Mouse (Mus musculus): ENCODE results near the gene Cwc25. TPM values are rescaled to one million over a fixed set of nuclear protein-coding genes. Genes with fewer than 3 reads are reported as not detected.
A peak's percentile ranks its signal among the peaks of the same experiment; 100 is the strongest.

Cwc25 gene
- total RNA-seq, 2 experiments from 2014 or later = 10.8 to 11.8 TPM

- peak; percentile 24 to 38 for DNase-seq
- intact Hi-C loops (cut with DNase I) = no loop called here
Observed at GRCm38 (mm10) chr11:97777129-97777529, 10.8 kb upstream of the Cwc25 start.

DNA sequence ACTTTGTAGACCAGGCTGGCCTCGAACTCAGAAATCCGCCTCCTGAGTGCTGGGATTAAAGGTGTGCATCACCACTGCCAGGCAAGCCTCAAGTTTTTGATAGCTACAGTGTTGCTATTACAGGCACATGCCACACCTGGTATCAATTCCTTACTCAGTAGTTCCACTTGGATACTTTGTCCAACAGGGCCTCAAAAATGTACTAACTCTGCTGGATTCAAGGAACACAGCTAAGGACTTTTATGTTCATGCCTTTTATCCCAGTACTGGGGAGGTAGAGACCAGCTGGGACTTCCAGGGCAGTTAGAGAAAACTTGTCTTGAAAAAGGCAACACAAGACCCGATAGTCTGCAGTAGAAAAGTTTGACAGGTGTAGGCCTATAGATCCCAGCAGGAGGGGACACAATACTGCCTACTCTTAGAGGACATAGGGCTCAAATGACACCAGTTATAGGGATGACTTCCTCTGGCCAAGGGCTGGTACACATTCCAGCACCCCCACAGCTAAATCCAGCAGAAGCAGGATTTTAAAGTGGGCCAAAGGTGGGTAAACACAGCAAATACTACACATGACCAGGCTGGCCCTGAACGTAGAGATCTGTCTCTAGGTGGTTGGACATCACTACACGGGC, 10.3 kb upstream of the Cwc25 start:
- DNase-seq = no peak
- intact Hi-C loops (cut with DNase I) = no loop called here

GRCm38 (mm10) chr11:97775808-97776496, 9.6 kb upstream of the Cwc25 start, which contains the start of gene 1700001P01Rik:
Gene 1700001P01Rik (minus strand): TSS chr11:97775918.
- intact Hi-C loops (cut with DNase I) = no loop called here
- DNase-seq = no peak

DNA sequence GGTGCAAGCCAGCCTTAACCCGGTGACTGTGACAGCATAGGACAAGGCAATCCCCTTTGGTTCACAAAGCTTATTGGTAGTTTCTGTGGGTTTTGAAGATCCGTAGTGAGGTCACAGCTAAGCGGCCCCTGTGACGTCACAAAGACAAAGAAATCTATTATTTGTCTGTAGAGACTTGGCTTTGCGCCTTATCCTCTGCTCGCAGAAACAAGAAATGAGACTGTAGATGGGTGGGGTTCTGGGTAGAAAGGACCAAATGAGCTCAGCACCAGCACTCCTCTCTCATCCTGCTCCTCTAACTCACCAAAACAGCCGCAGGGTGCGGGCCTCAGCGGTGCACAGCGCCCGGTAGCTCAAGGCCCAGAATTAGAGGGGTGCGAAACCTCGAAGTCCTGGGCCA, 8.8 kb upstream of the Cwc25 start:
- no peak for DNase-seq
- intact Hi-C loops (cut with DNase I) = no loop called here

GRCm38 (mm10) chr11:97771410-97771809, 5.1 kb upstream of the Cwc25 start:
- DNase-seq = no peak

DNA sequence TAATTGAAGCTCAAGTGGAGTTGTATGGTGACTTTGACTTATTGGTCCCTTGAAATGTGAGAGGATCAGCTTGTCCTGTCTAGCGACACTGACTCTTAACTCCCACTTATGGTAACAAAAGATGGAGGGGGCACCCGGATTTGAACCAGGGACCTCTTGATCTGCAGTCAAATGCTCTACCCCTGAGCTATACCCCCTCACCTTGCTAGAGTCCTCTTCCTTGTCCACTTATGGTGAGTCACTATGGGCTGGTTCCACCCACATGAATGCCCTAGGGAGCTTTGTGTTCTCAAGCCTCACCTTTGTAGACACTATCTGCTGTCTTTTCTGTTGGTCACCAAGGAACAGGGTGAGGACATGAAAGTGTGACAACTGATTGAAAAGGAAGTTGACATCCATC, 3.3 kb upstream of the Cwc25 start:
- DNase-seq = no peak
- intact Hi-C loops (cut with DNase I) = no loop called here

More at GRCm38 (mm10) chr11:97771410-97771809, 5.1 kb upstream of the Cwc25 start:
- intact Hi-C loops (cut with DNase I) = no loop called here

DNA sequence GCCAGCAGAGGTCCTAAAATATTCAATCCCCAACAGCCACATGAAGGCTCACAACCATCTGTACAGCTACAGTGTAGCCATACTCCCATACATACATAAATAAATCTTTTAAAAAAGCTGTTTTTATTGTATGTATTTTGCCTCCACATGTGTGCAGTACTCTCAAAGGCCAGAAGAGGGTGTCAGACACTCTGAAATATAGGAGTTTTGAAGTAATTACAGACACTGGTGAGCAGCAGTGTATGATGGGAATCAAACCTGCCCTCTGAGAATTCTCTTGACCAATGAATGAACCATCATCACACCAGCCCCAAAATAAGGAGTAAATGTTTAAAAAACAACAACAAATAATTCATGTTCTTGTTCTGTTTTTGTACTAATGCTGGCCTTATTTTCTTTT, 4.7 kb downstream of the Cwc25 start:
- intact Hi-C loops (cut with DNase I) = no loop called here

GRCm38 (mm10) chr11:97758942-97759341, 7.4 kb downstream of the Cwc25 start:
- intact Hi-C loops (cut with DNase I) = no loop called here
- DNase-seq = no peak

More for the DNA sequence above, 4.7 kb downstream of the Cwc25 start:
- DNase-seq = no peak

DNA sequence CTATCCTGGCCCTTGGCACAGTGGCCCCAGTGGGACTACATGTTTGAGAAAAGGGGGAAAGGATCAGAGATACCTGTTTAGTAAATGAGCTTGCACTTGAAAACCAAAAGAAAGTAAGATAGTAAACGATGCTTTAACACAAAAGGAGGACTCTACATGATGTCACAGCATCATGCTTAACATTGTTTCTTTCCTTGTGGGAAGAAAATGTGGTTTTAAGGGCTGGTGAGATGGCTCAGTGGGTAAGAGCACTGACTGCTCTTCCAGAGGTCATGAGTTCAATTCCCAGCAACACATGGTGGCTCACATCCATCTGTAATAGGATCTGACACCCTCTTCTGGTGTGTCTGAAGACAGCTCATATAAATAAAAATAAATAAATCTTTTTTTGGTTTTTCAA, 8.2 kb downstream of the Cwc25 start:
- intact Hi-C loops (cut with DNase I) = no loop called here
- DNase-seq = no peak

DNA sequence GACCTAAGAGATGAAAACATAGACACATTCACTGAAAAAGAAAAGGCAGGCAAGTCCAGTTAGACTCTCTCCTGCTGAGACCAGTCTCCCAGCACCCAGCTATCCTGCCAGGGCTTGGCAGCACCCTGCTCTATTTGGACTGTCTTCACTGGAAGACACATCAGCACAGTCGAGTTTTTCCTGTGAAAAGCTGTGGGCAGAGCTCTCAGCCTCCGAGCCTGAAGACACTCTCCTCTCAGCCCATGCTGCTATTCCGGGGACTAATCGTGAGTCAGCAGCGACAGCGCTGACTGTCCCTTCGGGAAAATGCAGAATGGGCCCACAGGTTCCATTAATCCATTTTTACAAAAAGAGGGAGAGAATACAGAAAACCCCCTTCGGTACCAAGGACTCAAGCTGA, 13.1 kb downstream of the Cwc25 start:
- no peak for DNase-seq
- intact Hi-C loops (cut with DNase I) = no loop called here

DNA sequence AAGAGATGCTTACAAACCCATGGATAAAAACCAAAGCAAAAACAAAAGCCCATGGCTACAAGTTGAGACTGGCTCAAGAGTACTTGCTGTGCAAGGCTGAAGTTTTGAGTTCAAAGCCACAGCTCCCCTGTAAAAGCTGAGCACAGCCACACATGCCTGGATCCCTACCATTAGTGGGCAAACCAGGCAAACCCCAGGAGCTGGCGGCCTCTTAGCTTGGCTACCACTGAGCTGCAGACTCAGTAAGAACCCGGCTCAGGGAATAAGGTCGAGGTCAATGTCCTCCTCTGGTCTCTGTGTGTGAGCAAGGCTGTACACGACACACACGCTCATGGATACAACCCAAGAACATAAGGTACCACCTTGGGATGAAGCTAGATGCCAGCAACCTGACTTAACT, 17.9 kb downstream of the Cwc25 start:
- intact Hi-C loops (cut with DNase I) = no loop called here
- DNase-seq = no peak

DNA sequence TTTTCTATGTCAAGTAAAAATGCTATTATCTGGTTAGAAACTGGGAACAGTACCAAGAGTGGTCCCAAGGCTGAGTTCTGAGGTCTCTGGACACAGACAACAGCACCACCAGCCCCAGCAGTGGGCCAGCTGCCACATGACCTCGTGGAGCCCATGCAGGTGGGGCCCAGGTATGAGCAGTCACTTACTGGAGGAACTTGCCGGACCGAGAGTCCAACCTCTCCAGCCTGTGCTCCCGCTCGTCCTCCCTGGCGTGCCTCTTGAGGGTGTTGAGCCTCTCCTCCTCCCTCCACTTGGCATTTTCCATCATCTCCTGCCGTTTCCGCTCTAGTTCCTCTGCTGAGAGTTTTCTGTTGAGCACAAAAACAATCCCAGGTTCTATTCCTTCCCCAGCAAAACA, 18.6 kb downstream of the Cwc25 start:
- intact Hi-C loops (cut with DNase I) = no loop called here
- peak; percentile 23 to 26 for DNase-seq

- intact Hi-C loops (cut with DNase I) = no loop called here
- no peak for DNase-seq
Observed at GRCm38 (mm10) chr11:97745331-97745721, 21.0 kb downstream of the Cwc25 start.

GRCm38 (mm10) chr11:97744718-97745330, 21.5 kb downstream of the Cwc25 start:
- peak; percentile 98 to 99 for DNase-seq
- intact Hi-C loops (cut with DNase I) = loop anchor here (1.0 kb wide), 1 partner anchor 42 kb away; the partner anchor contains the start of gene Psmb3

GRCm38 (mm10) chr11:97744063-97744717, 22.2 kb downstream of the Cwc25 start, which contains the start of gene Pip4k2b:
Gene Pip4k2b (minus strand): TSS chr11:97744704.
- DNase-seq = no peak
- intact Hi-C loops (cut with DNase I) = loop anchor here (1.0 kb wide), 1 partner anchor 41 kb away; the partner anchor contains the start of gene Psmb3

- DNase-seq = no peak
- intact Hi-C loops (cut with DNase I) = no loop called here
Observed at GRCm38 (mm10) chr11:97743423-97743822, 22.9 kb downstream of the Cwc25 start.

GRCm38 (mm10) chr11:97742591-97742990, 23.8 kb downstream of the Cwc25 start:
- DNase-seq = no peak
- intact Hi-C loops (cut with DNase I) = no loop called here

DNA sequence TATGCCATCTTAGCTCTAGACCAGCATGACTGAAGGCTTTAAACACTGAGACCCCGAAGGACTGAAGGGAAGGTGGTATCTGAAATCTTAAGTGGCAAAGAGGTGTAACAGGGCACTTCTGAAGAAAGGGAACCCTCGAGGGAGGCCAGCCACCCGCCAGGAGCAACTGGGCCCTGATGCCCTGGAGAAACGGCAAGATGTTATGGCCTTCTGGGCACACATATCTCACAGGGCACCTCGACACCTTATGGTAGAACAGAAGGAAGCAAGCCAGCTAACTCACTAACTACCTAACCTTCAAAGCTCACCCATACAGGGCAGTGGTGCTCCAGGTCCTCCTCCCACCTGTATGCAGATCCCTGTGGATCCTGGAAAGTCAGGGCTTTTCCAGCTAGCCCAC, 24.2 kb downstream of the Cwc25 start:
- no peak for DNase-seq
- intact Hi-C loops (cut with DNase I) = no loop called here

GRCm38 (mm10) chr11:97740190-97740589, 26.2 kb downstream of the Cwc25 start:
- DNase-seq = peak; percentile 46 to 49
- intact Hi-C loops (cut with DNase I) = no loop called here

GRCm38 (mm10) chr11:97739155-97739554, 27.2 kb downstream of the Cwc25 start:
- no peak for DNase-seq
- intact Hi-C loops (cut with DNase I) = no loop called here

- no peak for DNase-seq
- intact Hi-C loops (cut with DNase I) = no loop called here
Observed at GRCm38 (mm10) chr11:97738703-97739102, 27.7 kb downstream of the Cwc25 start.
